Mouse (Mus musculus): ENCODE measurements around the gene Pes1.
A peak's percentile ranks its signal among the peaks of the same experiment; 100 is the strongest.

Gene Pes1

DNA sequence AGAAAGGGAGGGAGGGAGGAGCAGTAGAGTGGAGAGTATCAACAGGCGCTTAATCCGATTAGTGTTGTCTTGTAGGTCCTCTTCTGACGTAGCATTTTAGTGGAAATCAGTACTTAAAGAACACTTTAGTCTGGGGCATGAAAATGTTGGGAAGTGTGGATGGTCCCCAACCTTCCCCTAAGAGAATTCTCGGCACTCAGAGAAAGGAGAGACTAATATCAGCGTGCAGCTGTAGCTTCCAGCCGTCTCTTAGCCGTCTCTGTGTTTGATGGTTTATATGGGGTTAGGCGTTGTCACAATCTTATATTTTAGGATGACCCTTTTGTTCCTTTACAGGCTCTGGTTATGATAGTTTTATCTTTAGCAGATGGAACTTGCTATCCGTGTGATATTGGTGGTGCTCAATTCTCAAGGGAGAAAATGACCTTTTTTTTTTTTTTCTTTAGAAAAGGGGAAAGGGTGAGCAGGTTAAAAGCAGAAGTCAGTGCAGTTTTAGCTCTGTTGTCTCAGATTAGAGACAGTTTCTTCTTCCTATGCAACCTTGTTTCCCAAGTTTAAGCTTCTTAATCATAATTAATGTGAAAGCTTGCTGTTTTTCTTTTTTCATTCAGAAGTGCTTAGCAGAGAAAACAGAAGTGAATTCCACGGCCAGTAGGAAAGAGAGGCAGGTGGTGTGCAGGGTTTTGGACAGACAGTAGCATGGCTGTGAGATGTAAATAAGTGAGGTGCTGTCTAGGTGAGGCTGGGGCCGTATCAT lies 819 bp downstream of the Pes1 start:
- no peak for DNase-seq (ENCODE audit: low spot score in 2 of 2)

DNA sequence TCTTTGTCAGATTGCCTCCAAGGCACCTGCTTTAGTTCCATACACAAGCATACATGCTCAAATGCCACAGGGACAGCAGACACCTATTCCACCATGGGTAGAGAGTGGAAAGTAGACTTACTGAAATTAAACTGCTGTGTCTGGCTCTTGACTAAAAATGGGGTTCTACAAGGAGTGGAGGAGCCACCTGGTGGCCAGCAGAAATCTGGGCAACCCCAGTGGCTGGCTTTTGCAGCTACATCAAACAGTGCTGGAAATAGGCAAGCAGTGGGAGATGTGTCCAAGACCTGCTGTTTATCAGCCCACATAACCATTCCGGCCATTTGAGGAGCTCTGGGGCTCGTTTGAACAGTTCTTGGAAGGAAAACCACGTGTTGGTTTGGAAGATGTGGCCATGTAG lies 6.1 kb downstream of the Pes1 start:
- no peak for DNase-seq (ENCODE audit: low spot score in 2 of 2)

- no peak for DNase-seq (ENCODE audit: low spot score in 2 of 2)
These were observed 6.6 kb downstream of the Pes1 start for GRCm38 (mm10) chr11:3970361-3970760.

DNA sequence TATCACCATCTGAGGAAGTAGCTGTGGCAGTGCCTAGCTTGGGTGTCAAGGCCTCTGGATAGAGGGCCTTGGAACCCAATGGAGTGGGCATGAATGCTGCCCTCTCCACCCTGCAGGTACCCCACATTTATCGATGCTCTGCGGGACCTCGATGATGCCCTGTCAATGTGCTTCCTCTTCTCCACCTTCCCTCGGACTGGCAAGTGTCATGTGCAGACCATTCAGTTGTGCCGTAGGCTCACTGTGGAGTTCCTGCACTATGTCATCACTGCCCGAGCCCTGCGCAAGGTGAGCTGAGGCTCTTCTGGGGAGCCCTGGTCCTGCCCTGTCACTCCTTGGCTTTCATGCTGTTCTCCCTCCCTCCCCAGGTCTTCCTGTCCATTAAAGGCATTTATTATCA lies 9.3 kb downstream of the Pes1 start:
- DNase-seq (ENCODE audit: low spot score in 2 of 2): no peak

DNA sequence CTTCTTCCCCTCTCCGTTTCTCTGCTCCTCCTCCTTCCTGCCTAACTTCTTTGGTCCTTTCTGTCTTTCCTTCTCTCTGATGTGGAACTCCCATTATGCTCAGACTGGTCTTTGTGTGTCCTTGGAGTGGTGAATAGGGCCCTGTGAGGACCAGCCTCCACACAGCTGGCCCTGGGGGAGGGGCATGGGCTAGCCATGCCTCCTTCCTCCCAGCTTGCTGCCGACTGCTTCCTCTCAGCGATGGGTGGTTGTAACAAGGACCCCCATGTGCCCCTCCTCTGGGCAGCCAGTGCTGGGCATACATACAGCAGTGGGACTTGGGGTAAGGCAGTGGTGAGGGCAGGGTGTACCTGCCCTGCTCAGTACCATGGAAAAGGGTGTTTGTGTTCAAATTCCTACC lies 10.5 kb downstream of the Pes1 start:
- no peak for DNase-seq (ENCODE audit: low spot score in 2 of 2)

DNA sequence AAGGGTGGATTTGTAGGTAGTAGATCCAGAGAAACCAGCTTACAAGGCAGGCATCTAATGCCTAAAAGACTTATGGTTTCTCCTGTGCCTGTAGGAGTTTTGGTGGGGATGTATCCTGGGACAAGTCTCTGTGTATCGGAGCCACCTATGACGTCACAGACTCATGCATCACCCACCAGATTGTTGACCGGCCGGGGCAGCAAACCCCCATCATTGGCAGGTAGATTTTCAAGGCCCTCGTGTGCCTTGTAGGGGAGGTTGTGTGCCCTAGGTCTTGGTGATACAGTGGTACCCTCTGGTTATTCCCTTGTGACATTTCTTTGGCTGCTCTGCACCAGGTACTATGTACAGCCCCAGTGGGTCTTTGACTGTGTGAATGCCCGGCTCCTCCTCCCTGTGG lies 12.9 kb downstream of the Pes1 start, which contains the start of gene 4930556J24Rik:
4930556J24Rik (minus strand) TSS at position 101 of the 400 bp plus-strand sequence.
- DNase-seq (ENCODE audit: low spot score in 2 of 2): no peak

- DNase-seq (ENCODE audit: low spot score in 2 of 2): no peak
These were observed 14.6 kb downstream of the Pes1 start for GRCm38 (mm10) chr11:3978421-3978820.

DNA sequence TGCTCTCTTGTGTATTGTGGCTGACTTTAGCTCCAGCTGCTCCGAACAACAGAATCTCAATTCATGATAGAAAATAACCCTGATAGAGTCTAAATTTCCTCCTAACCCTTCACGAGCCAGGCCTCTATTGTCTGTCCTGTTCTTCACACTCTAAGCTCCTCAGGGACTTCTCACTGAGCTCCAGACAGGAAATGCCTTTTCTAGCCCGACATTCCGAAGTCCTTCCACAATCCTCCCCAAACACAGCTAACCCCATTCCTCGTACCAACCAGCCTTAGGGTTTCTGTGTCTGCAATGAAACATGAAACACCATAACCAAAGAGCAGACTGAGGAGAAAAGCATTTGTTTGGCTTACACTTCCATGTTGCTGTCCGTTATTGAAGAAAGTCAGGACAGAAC lies 17.8 kb downstream of the Pes1 start:
- DNase-seq (ENCODE audit: low spot score in 2 of 2): no peak

- no peak for DNase-seq (ENCODE audit: low spot score in 2 of 2)
These were observed 18.8 kb downstream of the Pes1 start for GRCm38 (mm10) chr11:3982275-3983209.

GRCm38 (mm10) chr11:3983291-3983862 lies 19.6 kb downstream of the Pes1 start, which contains the start of gene Gal3st1:
Gene Gal3st1 (plus strand): TSS chr11:3983636.
- peak in 1 of 2 experiments; percentile 33 for DNase-seq (ENCODE audit: low spot score in 2 of 2)

- no peak for DNase-seq (ENCODE audit: low spot score in 2 of 2)
These were observed 20.3 kb downstream of the Pes1 start for GRCm38 (mm10) chr11:3983863-3984745.

DNA sequence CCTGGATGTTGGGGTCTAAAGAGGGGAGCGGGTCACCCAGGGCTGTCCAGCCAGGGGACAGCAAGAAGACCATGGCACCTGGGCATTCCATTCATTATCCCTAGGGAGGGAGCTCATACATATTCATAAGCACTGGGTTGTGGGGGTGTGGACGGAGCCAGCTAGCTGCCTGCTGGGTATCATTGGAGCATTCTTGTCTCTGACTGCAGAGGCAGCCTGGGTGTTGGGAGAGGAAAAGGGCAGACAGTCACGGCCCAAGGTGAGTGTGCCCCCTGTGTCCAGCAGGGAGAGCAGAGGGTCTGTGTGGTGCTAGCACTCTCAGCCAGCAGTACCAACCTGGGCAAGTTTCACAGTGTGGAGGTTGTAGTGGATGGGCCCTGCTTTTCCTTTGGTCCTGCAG lies 26.0 kb downstream of the Pes1 start:
- no peak for DNase-seq (ENCODE audit: low spot score in 2 of 2)

DNA sequence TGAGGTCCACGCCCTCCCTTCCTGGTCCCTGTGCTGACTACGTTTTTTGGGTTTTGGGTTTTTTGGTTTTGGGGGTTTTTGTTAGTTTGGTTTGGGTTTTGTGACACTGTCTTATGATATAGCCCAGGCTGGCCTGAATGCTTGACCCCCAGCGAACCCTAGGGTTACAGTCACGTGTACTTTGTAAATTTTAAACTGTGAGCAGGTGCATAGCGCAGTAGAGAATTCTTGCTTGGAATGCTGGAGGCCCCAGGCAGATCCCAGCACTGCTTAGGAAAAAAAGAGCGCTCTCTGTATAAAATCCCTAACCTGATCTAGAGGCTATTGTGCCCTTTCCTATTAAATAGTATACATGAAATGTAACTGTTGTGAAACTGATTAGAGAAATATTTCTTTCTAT lies 29.4 kb downstream of the Pes1 start:
- no peak for DNase-seq (ENCODE audit: low spot score in 2 of 2)

GRCm38 (mm10) chr11:3993914-3994313 lies 30.1 kb downstream of the Pes1 start:
- DNase-seq (ENCODE audit: low spot score in 2 of 2): no peak

DNA sequence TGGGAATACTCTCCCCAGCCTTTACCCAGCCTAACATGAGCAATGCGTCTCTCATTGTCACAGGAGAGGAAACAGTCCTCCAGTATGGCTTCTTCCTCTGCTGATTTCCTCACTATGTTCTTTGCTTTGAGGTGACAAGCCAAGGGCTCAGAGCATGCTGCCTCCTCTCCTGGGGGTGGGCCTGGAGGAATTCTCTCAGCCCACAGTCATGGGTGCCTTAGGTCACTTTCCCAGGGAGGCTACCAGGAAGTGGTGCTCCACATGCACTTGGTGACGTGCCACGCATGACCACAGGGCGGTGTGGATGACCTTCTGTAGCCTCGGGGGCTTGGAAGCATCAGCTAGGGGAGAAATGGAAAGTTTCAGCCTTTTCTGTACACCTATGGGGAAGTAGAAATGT lies 31.7 kb downstream of the Pes1 start:
- DNase-seq (ENCODE audit: low spot score in 2 of 2): no peak

GRCm38 (mm10) chr11:3996840-3997239 lies 33.1 kb downstream of the Pes1 start:
- no peak for DNase-seq (ENCODE audit: low spot score in 2 of 2)

GRCm38 (mm10) chr11:3997978-3998720 lies 34.4 kb downstream of the Pes1 start:
- no peak for DNase-seq (ENCODE audit: low spot score in 2 of 2)

DNA sequence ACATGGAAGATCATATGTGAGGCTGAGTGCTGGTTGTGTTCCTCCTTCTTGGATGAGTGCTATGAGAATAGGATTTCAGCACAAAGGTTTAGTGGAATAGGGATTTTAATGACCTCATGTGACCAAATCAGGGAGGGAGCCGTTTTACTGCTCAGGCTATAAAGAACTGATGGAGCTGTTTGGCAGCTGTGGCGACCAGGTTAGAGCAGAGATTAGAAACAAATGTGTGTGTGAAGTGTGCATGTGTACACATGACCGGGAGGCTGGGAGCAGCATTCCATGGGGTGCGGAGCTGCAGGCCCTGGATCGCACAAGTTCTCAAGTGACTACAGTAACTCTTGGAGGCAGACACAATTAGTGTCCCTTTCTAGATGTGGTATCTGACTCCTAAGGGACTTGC lies 35.8 kb downstream of the Pes1 start:
- DNase-seq (ENCODE audit: low spot score in 2 of 2): no peak

- DNase-seq (ENCODE audit: low spot score in 2 of 2): peak; percentile 79 to 82
These were observed 37.8 kb downstream of the Pes1 start for GRCm38 (mm10) chr11:4001603-4002002.

DNA sequence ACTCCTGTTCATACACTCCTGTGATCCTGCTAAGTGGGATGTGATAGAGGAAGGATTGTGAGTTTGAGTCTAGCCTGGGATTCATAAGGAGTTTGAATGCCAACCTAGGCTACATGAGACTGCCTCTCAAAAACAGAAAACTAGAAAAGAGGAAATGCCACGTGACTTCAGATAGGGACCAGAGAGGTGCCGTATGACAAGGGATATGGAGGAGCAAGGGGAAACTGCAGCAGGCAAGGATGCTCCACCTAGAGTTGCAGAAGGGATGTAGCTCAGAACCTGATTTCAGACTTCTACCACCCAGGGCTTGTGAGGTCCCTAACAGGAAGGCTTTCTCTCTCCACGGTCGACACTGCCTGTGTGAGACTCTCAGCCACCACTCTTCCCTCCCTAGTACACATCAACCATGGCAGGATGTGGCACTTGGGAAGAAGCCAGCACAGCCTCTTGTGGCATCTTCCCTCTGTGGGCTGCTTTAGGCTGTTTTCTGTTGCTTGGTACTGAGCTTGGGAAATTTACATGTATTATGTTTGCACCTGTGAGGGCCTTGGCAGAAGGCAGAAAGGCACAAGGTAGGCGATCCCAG lies 41.5 kb downstream of the Pes1 start:
- DNase-seq (ENCODE audit: low spot score in 2 of 2): no peak
